ENCODE assay signal across 17 mouse cellular contexts in the genomic region with DNA sequence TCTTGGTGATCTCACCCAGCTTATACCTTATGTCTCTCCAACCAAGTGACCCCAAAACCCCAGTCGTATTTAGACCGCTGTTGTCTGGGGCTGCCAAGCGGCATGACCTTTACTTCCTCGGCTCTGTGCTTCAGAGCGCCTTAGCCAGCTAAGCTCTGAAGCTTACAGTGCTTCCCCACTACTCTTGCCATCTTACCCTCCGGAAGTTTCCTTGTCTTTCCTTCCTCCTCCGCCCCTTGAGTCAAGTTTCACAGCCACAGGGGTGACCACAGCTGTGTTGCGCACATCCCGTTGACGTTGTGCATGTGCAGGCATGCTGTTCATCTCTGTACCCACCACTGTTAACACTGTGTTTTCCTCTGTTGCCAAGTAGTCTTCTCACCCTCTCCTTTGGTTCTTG. TPM values are rescaled to one million over a fixed set of nuclear protein-coding genes. Genes with fewer than 3 reads are reported as not detected.
A peak's percentile ranks its signal among the peaks of the same experiment; 100 is the strongest.
DNase-seq lines count a peak whose midpoint lies in the region; ATAC-seq and TF ChIP-seq lines count a peak whose summit lies in the region.
"Had no signal": no experiment of that assay in that cellular context is flagged by ENCODE, and none has a peak within 500 bp of the region (broad histone marks: within the 10 kb centered on the region; RNA-seq: fewer than 3 reads in every experiment).

No protein-coding gene starts in this region.

- 85% methylated on average over 10 of the region's 10 CpGs for WGBS in lung, postnatal 0 days
- WGBS in bone marrow, adult 2 months, result 43% methylated on average over 10 of the region's 10 CpGs

- no peak overlapping the region for H3K4me3 ChIP-seq in lung, postnatal 0 days (ENCODE audit: low read depth, low read length)
- H3K4me3 ChIP-seq in bone marrow, adult 2 months (replicated peaks; ENCODE audit: control insufficient read depth, low read depth, low read length), result no peak overlapping the region
- H3K4me3 ChIP-seq: erythroblast, embryonic 14.5 days had no signal

- H3K4me2 ChIP-seq in lung, postnatal 0 days (replicated peaks; ENCODE audit: low read depth, low read length), result no peak overlapping the region

- no peak for TF ChIP-seq POLR2A in bone marrow, adult 2 months (IDR thresholded peaks at IDR 0.05; ENCODE audit: borderline replicate concordance, control insufficient read depth, low read depth, low read length)

- H3K27me3 ChIP-seq in lung, postnatal 0 days (replicated peaks; ENCODE audit: insufficient read depth, low read length), result no peaks in the 10 kb centered on the region
- H3K27me3 ChIP-seq: CH12.LX, Patski had no signal

- H3K9ac ChIP-seq in lung, postnatal 0 days (replicated peaks; ENCODE audit: low read depth), result no peak overlapping the region

- no peak overlapping the region for H3K27ac ChIP-seq in lung, postnatal 0 days (ENCODE audit: low read length)
- peak overlapping the region; percentile 80 for H3K27ac ChIP-seq in bone marrow, adult 2 months (ENCODE audit: control insufficient read depth, insufficient read depth, low read depth, low read length, poor library complexity)
- H3K27ac ChIP-seq: macrophage had no signal

- H3K36me3 ChIP-seq in lung, postnatal 0 days (ENCODE audit: insufficient read depth, low read length), result peaks cover 22% of the 10 kb centered on the region

- H3K4me1 ChIP-seq in lung, postnatal 0 days (ENCODE audit: insufficient read depth, low read depth, low read length), result no peaks in the 10 kb centered on the region
- H3K4me1 ChIP-seq in bone marrow, adult 2 months (ENCODE audit: control insufficient read depth, insufficient read depth, low read length), result peaks cover 3% of the 10 kb centered on the region; the same call in 1 of the 2 replicates

- no peak for TF ChIP-seq EP300 in lung, postnatal 0 days (IDR thresholded peaks at IDR 0.05)

- TF ChIP-seq CTCF in lung, postnatal 0 days (IDR thresholded peaks at IDR 0.05), result no peak
- TF ChIP-seq CTCF in bone marrow, adult 2 months (IDR thresholded peaks at IDR 0.05; ENCODE audit: control insufficient read depth, insufficient read depth, low read length), result no peak

- no peaks in the 10 kb centered on the region for H3K9me3 ChIP-seq in lung, postnatal 0 days (ENCODE audit: low read length)

- ATAC-seq in lung, postnatal 0 days, result no peak
- peak; percentile 50 for ATAC-seq in monocyte, adult 5-6 weeks (replicated peaks; ENCODE audit: insufficient number of reproducible peaks, low FRiP score, low TSS enrichment, poor library complexity, severe bottlenecking)
- ATAC-seq: Patski had no signal

- DNase-seq in lung, postnatal 36 days, result peak; percentile 25
- DNase-seq in lung, postnatal 0 days (ENCODE audit: low spot score), result no peak
- peak; percentile 55 for DNase-seq in thymus, postnatal 14 days
- DNase-seq in adrenal gland, adult (ENCODE audit: inconsistent age in 2 of 2, low spot score in 1 of 2), result no peak
- DNase-seq in left cerebral cortex, adult 8-10 months (ENCODE audit: low spot score in 2 of 2), result no peak
- no peak for DNase-seq in kidney, adult 11 months
- DNase-seq: adrenal gland, postnatal 36 days; cerebellum, adult 11-12 months; heart, postnatal 14 days; kidney, postnatal 14 days; layer of hippocampus, postnatal 36 days had no signal

RNA-seq across cellular contexts. Expression of a gene that starts 51.5 kb away (rescaled TPM):
- polyA plus RNA-seq in lung, postnatal 0 days (2015; fragmentation: Nextera tagmentation; extraction: Ambion mirVana), result 51.9 and 62.6 TPM in 2 replicates
- 11.1 and 16.4 TPM in 2 replicates for polyA plus RNA-seq in bone marrow, adult 2 months (2011; ENCODE audit: insufficient read depth, insufficient read length, low replicate concordance, missing spikeins)
- total RNA-seq in monocyte, adult 5-6 weeks (2017), result 34.9 to 79.3 TPM (median 51.4 TPM) in 3 replicates
- 10 to 100 TPM; 27.5 to 42.6 (median 32.7) TPM for total RNA-seq in left cerebral cortex, adult 8-10 months (2022)

Comparison
In these comparisons a context has a peak if more than half of its experiments do, and no peak if none do; other contexts are left out.
1. DNase-seq: peak in lung, postnatal 36 days (single experiment) and thymus, postnatal 14 days (single experiment); none in lung, postnatal 0 days (single experiment), adrenal gland, adult (0 of 2), left cerebral cortex, adult 8-10 months (0 of 2) and kidney, adult 11 months (single experiment).